Mouse (Mus musculus) midbrain, embryonic 12.5 days (tissue): ENCODE data around the gene Ezr. TPM values are rescaled to one million over a fixed set of nuclear protein-coding genes. Genes with fewer than 3 reads are reported as not detected.
A peak's percentile ranks its signal among the peaks of the same experiment; 100 is the strongest.

Experiments
- ATAC-seq: fragments of 200-750 bp; cut with Nextera tagmentation; 2 replicates; pipeline ENCODE4 v1.8.0; 2017; ENCODE audit warnings: low read depth, moderate TSS enrichment, moderate library complexity; ENCODE audit not compliant: low FRiP score
- H3K27ac ChIP-seq: fragments of 300-500 bp; sonication (generic); replicated peaks from 2 replicates; pipeline ENCODE4 v1.5.1; 2016; ENCODE audit warnings: mild to moderate bottlenecking
- H3K27me3 ChIP-seq: fragments of 300-500 bp; sonication (generic); 2 replicates; pipeline ENCODE4 v1.6.1; 2016; ENCODE audit warnings: mild to moderate bottlenecking
- H3K36me3 ChIP-seq: fragments of 300-500 bp; sonication (generic); 2 replicates; pipeline ENCODE4 v1.6.1; 2016
- H3K4me1 ChIP-seq: fragments of 300-500 bp; sonication (generic); 2 replicates; pipeline ENCODE4 v1.6.1; 2016
- H3K4me2 ChIP-seq: fragments of 300-500 bp; sonication (generic); replicated peaks from 2 replicates; pipeline ENCODE4 v1.6.1; 2016; ENCODE audit warnings: mild to moderate bottlenecking, moderate library complexity
- H3K4me3 ChIP-seq: fragments of 300-500 bp; sonication (generic); 2 replicates; pipeline ENCODE4 v1.5.1; 2016; ENCODE audit warnings: mild to moderate bottlenecking
- H3K9ac ChIP-seq: fragments of 300-500 bp; sonication (generic); replicated peaks from 2 replicates; pipeline ENCODE4 v1.6.1; 2016; ENCODE audit warnings: mild to moderate bottlenecking, moderate library complexity
- H3K9me3 ChIP-seq: fragments of 300-500 bp; sonication (generic); 2 replicates; pipeline ENCODE4 v1.6.1; 2016; ENCODE audit warnings: mild to moderate bottlenecking
- WGBS: fragments of 180-500 bp; shearing (Covaris S2); methylation state at CpG from one replicate; pipeline ENCODE4 v1.1.7; 2016; 5-methylcytosine and 5-hydroxymethylcytosine counted together
- polyA plus RNA-seq: library from polyadenylated mRNA; unstranded; fragments of >200 nt; fragmentation: Nextera tagmentation; extraction: Ambion mirVana; gene quantifications from 2 replicates; pipeline ENCODE4 v1.2.1, GENCODE M21; 2016

Gene Ezr
- polyA plus RNA-seq, 1 experiment from 2014 or later = 53.2 TPM

DNA sequence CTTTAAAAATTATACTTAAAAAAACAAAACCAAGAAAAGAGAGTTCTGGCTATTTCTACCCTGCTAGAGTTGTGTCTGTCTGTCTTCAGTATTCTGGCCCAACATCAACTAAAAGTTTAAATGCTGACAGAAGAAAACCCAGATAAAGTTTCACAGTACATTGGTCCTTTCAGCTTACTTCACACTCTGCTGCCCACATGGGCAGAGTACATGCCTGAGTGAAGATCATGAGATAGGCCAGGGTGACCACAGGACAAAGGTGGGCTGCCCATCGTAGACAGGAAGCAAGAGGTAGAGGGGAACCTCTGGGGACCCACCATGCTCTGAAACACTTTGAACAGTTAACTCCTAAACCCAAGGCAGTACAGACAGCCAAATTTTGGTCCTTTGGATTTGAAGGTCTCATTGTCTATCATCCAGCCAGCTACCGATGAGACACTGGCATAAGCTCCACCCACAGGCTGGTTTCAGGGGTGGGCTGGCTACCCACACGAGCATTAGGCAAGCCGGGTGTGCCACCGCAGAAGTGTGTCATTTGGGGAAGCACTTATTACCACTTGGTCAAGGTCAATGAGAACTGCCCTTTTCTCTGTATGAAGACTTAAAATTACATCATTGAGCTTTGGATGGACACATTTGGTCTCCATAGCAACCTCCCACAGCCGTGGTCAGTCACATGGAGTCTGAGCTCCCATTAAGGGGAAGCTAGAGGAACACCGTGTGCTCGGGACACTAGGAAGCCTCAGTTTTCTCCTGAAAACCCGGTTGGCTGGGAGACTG lies 35.9 kb downstream of the Ezr start:
- ATAC-seq = no peak
- 65% methylated on average over 9 of the region's 9 CpGs for WGBS
- Histone ChIP-seq H3K9ac (no peak overlapping the region), H3K9me3 (no peaks in the 10 kb centered on the region), H3K27me3 (peaks cover 43% of the 10 kb centered on the region), H3K4me3 (no peak overlapping the region), H3K4me1 (peaks cover 38% of the 10 kb centered on the region), H3K4me2 (no peak overlapping the region; the same call in 1 of the 2 replicates), H3K27ac (0 out of 2 replicates have a peak overlapping the region, but pooled peaks have one; percentile 39), H3K36me3 (0 out of 2 replicates have a peak, but pooled peaks cover 6% of the 10 kb centered on the region)

DNA sequence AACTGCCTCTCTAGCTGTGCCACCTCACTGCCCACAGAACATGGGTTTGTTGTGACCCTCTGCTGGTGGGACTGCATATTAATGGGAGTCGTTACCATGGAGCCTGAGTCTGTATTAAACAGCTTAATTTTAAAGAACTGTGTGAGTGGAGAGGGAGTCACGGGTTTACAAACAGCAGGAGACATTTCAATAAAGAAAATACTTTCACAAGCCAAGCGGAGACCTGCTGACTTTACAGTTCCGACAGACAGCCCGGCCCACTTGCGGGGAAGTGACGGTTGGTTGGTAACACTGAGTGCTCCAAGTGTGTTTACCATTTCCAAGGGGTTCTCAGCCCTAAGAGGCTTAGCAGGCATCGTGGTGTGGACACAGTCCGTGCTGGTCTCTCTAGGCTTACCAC lies 36.6 kb downstream of the Ezr start:
- peaks cover 8% of the 10 kb centered on the region; the same call in 1 of the 2 replicates for H3K36me3 ChIP-seq
- H3K27me3 ChIP-seq = peaks cover 43% of the 10 kb centered on the region
- no peak overlapping the region; the same call in 1 of the 2 replicates for H3K4me2 ChIP-seq
- H3K9ac ChIP-seq = no peak overlapping the region
- H3K9me3 ChIP-seq = no peaks in the 10 kb centered on the region
- 18% methylated on average over 9 of the region's 9 CpGs for WGBS
- H3K27ac ChIP-seq = peak overlapping the region; percentile 39; the same call in 1 of the 2 replicates
- no peak overlapping the region for H3K4me3 ChIP-seq
- peaks cover 43% of the 10 kb centered on the region for H3K4me1 ChIP-seq
- peak; percentile 79 for ATAC-seq

DNA sequence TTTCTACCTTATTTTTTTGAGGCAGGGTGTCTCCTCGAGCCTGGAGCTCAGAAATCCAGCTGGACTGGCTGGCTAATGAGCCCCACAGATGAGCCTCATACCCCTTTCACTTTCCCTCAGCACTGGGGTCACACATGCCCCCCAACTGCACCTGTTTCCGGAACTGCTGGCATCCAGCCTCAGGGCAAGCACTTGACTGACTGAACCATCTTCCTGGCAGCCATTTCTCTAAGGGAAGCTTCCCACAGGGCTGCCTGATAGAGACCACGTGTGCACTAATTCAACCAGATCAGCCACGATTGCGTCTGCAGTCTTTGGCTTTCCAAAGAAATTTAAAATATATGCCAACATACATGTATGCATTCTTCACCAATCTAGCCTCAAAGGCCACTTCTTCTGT lies 37.1 kb downstream of the Ezr start:
- Histone ChIP-seq H3K4me1 (peaks cover 47% of the 10 kb centered on the region), H3K9ac (no peak overlapping the region), H3K27ac (peak overlapping the region; percentile 64; the same call in 1 of the 2 replicates), H3K4me2 (no peak overlapping the region; the same call in 1 of the 2 replicates), H3K36me3 (peaks cover 8% of the 10 kb centered on the region; the same call in 1 of the 2 replicates), H3K4me3 (no peak overlapping the region), H3K27me3 (peaks cover 43% of the 10 kb centered on the region), H3K9me3 (no peaks in the 10 kb centered on the region)
- ATAC-seq = no peak
- WGBS = 64% methylated on average over 5 of the region's 5 CpGs

DNA sequence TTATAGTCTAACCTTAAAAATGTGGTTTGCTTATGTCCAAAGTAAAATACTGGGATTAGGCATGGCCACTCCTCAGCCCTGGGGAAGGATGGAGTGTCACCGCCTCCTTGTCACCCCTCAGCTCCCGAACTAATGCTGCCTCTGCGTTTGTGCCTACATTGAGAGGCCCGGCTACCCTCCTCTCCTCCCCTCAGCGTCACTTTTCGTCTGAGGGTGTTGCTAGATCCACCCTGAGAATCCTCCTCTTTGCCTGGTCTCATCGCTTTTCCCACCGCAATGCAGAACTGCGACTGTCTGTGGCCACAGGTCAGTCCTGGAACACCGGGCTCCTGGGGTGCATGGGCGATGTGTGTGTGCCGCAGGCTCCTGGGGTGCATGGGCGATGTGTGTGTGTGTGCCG lies 37.7 kb downstream of the Ezr start:
- Histone ChIP-seq H3K4me1 (peaks cover 50% of the 10 kb centered on the region), H3K4me2 (no peak overlapping the region), H3K9me3 (no peaks in the 10 kb centered on the region), H3K36me3 (peaks cover 8% of the 10 kb centered on the region), H3K27me3 (peaks cover 40% of the 10 kb centered on the region), H3K9ac (no peak overlapping the region), H3K27ac (no peak overlapping the region), H3K4me3 (no peak overlapping the region)
- 86% methylated on average over 14 of the region's 14 CpGs for WGBS
- ATAC-seq = no peak

- no peak overlapping the region for H3K4me2 ChIP-seq
- H3K27ac ChIP-seq = no peak overlapping the region
- no peak overlapping the region for H3K9ac ChIP-seq
- no peak for ATAC-seq
- H3K36me3 ChIP-seq = peaks cover 13% of the 10 kb centered on the region
- peaks cover 50% of the 10 kb centered on the region for H3K4me1 ChIP-seq
- H3K27me3 ChIP-seq = peaks cover 42% of the 10 kb centered on the region
- WGBS = 41% methylated on average over 9 of the region's 9 CpGs
- no peak overlapping the region for H3K4me3 ChIP-seq
- H3K9me3 ChIP-seq = no peaks in the 10 kb centered on the region
These were observed 38.2 kb downstream of the Ezr start for GRCm38 (mm10) chr17:6744366-6744765.

GRCm38 (mm10) chr17:6743787-6744239 lies 38.8 kb downstream of the Ezr start:
- H3K4me1 ChIP-seq = peaks cover 50% of the 10 kb centered on the region
- no peak overlapping the region for H3K4me3 ChIP-seq
- no peak overlapping the region for H3K9ac ChIP-seq
- H3K4me2 ChIP-seq = no peak overlapping the region
- no peaks in the 10 kb centered on the region for H3K9me3 ChIP-seq
- H3K36me3 ChIP-seq = peaks cover 18% of the 10 kb centered on the region
- ATAC-seq = no peak
- H3K27me3 ChIP-seq = peaks cover 42% of the 10 kb centered on the region
- no peak overlapping the region for H3K27ac ChIP-seq
- 90% methylated on average over 11 of the region's 11 CpGs for WGBS

- H3K9me3 ChIP-seq = no peaks in the 10 kb centered on the region
- H3K4me3 ChIP-seq = no peak overlapping the region
- peaks cover 39% of the 10 kb centered on the region for H3K27me3 ChIP-seq
- no peak overlapping the region for H3K4me2 ChIP-seq
- H3K9ac ChIP-seq = no peak overlapping the region
- ATAC-seq = no peak
- WGBS = 95% methylated on average over 11 of the region's 11 CpGs
- H3K4me1 ChIP-seq = peaks cover 52% of the 10 kb centered on the region
- H3K36me3 ChIP-seq = peaks cover 18% of the 10 kb centered on the region
- H3K27ac ChIP-seq = no peak overlapping the region
These were observed 39.5 kb downstream of the Ezr start for GRCm38 (mm10) chr17:6743039-6743575.

DNA sequence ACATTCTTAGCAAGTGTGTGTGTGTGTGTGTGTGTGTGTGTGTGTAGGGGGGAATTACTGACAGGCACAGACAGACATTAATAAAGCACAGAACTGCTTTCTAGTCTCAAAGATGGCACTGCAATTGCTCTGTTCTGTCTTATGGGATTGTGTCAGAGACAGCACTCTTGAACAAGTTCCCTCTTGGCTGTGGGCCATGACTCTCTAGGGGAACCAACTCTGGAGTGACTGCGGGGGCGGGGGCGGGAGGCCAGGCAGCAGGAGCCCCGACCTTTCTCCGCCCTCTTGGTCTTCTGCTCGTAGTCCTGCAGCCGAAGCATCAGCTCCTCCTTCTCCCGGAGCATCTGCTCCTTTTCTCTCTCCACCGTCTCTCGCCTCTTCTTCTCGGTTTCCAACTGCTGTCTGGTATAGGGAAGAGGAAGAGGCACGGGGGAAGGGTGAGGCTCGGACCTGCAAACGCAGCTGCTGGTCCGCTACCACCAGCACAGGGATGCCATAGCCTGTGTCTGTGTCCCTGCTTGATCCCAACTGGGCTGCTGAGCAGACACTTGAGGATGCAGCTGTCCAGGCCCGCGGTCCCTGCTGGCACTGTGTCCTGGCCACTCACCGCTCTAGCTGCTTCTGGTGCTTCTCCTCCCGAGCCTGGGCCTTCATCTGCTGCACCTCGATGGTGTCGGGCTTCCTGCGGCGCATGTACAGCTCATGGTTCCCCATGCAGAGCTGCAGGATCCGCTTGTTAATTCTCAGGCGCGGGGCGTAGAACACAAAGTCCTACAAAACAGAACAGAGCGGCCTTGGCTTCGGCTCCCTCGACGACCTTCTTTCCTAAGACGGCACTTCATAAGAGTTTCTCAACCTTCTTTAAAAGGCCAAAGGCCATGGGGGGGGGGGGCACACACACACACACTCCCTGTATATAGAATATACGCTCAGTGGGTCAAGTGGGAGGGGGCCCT lies 40.2 kb downstream of the Ezr start:
- Histone ChIP-seq H3K36me3 (peaks cover 18% of the 10 kb centered on the region), H3K27me3 (peaks cover 39% of the 10 kb centered on the region), H3K27ac (no peak overlapping the region; the same call in 1 of the 2 replicates), H3K4me2 (no peak overlapping the region), H3K9ac (no peak overlapping the region), H3K4me3 (no peak overlapping the region), H3K4me1 (peaks cover 58% of the 10 kb centered on the region), H3K9me3 (no peaks in the 10 kb centered on the region)
- WGBS = 71% methylated on average over 33 of the region's 33 CpGs
- no peak for ATAC-seq

GRCm38 (mm10) chr17:6741271-6741670 lies 41.3 kb downstream of the Ezr start:
- peaks cover 18% of the 10 kb centered on the region for H3K36me3 ChIP-seq
- ATAC-seq = no peak
- H3K27ac ChIP-seq = peak overlapping the region; percentile 49; the same call in 1 of the 2 replicates
- H3K9me3 ChIP-seq = no peaks in the 10 kb centered on the region
- H3K4me2 ChIP-seq = no peak overlapping the region
- 78% methylated on average over 12 of the region's 12 CpGs for WGBS
- peaks cover 59% of the 10 kb centered on the region for H3K4me1 ChIP-seq
- no peak overlapping the region for H3K4me3 ChIP-seq
- no peak overlapping the region for H3K9ac ChIP-seq
- H3K27me3 ChIP-seq = peaks cover 32% of the 10 kb centered on the region

DNA sequence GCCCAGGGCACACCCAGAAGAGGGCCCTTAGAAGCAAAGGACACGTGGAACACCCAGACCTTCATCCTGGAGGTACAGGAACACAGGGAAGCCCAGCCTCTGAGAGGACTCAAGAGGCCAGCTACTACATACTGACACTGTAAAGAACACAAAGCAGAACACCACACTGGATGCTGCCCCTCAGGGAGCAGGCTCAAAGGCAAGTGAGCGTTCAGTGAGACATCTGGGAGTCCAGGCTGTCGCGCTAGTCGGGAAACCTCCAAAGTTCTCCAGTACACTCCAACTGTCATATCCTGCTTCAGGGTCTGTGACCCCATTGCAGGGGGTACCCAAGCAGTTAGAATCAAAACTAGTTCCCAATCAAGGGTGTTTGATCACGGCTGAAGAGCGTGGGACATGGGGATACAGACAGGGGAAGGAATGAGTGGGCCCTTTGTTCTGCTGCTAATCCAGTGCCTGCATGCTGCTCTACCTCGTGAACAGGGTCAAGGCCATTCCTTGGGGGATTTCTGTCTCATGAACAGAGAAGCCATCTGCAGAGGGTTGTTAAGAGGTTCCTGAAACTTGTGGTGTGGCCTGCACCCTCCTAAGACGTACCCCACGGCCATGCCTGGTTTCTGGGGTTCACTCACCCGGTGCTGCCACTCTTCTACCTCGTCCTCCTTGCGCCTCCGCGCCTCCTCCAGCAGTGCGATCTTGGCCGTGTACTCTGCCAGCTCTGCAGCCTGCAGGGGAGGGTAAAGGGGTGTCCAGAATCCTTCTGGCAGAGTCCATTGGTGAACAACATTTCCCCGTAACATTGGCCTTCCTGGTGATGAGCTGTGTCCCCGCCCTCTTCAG lies 42.0 kb downstream of the Ezr start:
- H3K4me2 ChIP-seq = no peak overlapping the region
- peaks cover 56% of the 10 kb centered on the region for H3K4me1 ChIP-seq
- peak; percentile 44; the same call in 1 of the 2 replicates for ATAC-seq
- H3K27me3 ChIP-seq = peaks cover 32% of the 10 kb centered on the region
- H3K9ac ChIP-seq = no peak overlapping the region
- peak overlapping the region; percentile 49; the same call in 1 of the 2 replicates for H3K27ac ChIP-seq
- WGBS = 68% methylated on average over 19 of the region's 19 CpGs
- H3K36me3 ChIP-seq = peaks cover 18% of the 10 kb centered on the region
- no peaks in the 10 kb centered on the region for H3K9me3 ChIP-seq
- no peak overlapping the region for H3K4me3 ChIP-seq

GRCm38 (mm10) chr17:6739756-6740155 lies 42.8 kb downstream of the Ezr start:
- no peaks in the 10 kb centered on the region for H3K9me3 ChIP-seq
- H3K27ac ChIP-seq = no peak overlapping the region
- peaks cover 27% of the 10 kb centered on the region for H3K27me3 ChIP-seq
- no peak for ATAC-seq
- WGBS = 91% methylated on average over 15 of the region's 15 CpGs
- peaks cover 52% of the 10 kb centered on the region for H3K4me1 ChIP-seq
- H3K36me3 ChIP-seq = peaks cover 18% of the 10 kb centered on the region
- H3K4me3 ChIP-seq = no peak overlapping the region
- H3K4me2 ChIP-seq = no peak overlapping the region
- H3K9ac ChIP-seq = no peak overlapping the region
